Mouse (Mus musculus) spleen, postnatal 4 days (tissue): ENCODE results near the gene Ankrd63.

Experiments
- DNase-seq, 2 experiments: peaks; one replicate each; pipeline ENCODE4 v3.0.0; 2022; ENCODE audit warnings: low spot score in 2 of 2

Ankrd63 gene

GRCm38 (mm10) chr2:118703913-118704730 is at the start of gene Ankrd63:
Gene Ankrd63 (minus strand): TSS chr2:118703963.
- no peak for DNase-seq

DNA sequence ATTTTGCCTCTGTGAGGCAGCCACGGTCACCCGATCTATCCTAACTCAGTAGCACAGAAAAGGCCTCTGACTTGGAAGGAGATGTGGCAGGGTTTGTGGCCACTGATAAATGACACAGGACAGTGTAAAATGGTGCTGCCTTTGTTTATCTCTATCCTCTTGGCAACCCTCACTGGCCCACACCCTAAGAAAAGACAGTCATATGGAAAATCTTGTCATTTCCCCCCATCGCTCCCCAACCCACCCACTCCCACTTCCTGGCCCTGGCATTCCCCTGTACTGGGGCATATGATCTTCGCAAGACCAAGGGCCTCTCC is 49.0 kb upstream of the Ankrd63 start:
- DNase-seq: no peak

- no peak for DNase-seq
These were observed 48.4 kb upstream of the Ankrd63 start for GRCm38 (mm10) chr2:118751896-118752791.

DNA sequence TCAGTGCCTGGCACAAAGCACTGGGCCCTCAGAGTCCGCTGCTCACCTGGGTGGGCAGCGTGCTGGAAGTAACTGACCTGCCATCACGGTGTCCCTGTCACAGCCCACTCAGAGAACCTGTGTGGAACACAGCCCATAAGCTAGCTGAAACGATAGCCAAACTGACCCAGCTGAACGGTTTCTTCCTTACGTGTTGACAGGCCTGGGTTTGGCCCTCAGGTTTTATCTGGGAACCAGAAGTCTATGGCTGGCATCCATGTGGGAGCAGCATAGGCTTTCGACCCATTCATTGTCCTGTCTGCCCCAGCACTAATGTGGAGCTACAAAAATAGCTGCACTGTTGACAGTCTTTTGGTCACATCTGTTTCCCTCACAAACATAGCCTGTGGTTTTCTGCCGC is 46.7 kb upstream of the Ankrd63 start:
- no peak for DNase-seq

GRCm38 (mm10) chr2:118749341-118749884 is 45.6 kb upstream of the Ankrd63 start:
- DNase-seq: no peak

GRCm38 (mm10) chr2:118747301-118747960 is 43.7 kb upstream of the Ankrd63 start:
- DNase-seq: no peak

- DNase-seq: peak; percentile 48 to 81
These were observed 42.4 kb upstream of the Ankrd63 start for GRCm38 (mm10) chr2:118745915-118746901.

- peak; percentile 86 to 92 for DNase-seq
These were observed 41.6 kb upstream of the Ankrd63 start, which contains the start of gene Inafm2 for GRCm38 (mm10) chr2:118745232-118745884. Gene Inafm2 (plus strand): TSS chr2:118745758.

GRCm38 (mm10) chr2:118744621-118745020 is 40.9 kb upstream of the Ankrd63 start:
- DNase-seq: no peak

GRCm38 (mm10) chr2:118743261-118743943 is 39.6 kb upstream of the Ankrd63 start:
- no peak for DNase-seq

- DNase-seq: no peak
These were observed 37.4 kb upstream of the Ankrd63 start for GRCm38 (mm10) chr2:118741183-118741582.

GRCm38 (mm10) chr2:118740341-118740740 is 36.6 kb upstream of the Ankrd63 start:
- DNase-seq: no peak

DNA sequence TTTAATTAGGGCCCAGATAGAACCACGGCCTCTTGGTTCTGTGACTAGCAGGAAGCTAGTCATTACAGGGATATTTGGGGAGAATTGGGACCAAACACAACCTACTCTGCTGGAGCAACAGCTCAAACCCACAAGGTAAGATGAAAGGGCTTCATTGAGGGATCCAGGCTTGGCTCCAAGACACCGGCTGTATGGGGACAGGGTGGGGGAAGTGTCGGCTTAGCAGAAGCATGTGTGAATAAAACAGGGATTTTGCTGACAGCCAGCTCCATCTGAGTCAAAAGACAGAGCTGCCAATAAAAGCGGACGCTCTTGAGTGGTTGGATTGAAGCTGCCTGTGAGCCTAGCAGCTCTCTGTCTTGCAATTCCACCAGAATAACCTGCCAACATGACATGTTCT is 29.6 kb upstream of the Ankrd63 start:
- DNase-seq: no peak

DNA sequence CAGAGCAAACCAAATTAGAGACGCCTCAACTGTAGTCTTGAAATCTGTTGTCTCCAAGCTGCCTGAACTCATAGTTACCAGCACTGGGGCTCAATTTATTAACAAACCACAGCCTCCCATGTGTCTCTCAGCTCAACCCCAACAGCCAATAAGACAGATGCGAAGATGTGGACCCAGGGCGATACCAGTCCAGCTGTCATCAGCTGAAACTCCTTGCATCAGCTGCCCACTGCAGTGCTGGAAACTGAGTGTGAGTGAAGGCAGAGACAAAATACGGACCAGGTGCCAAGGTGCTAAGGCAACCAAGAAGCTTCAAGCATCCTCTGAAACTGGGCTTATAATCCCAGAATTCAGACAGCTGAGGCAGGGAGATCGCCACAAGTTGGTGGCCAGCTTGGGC is 28.2 kb upstream of the Ankrd63 start:
- no peak for DNase-seq

GRCm38 (mm10) chr2:118730622-118730915 is 26.8 kb upstream of the Ankrd63 start:
- DNase-seq: peak; percentile 67 to 82

- no peak for DNase-seq
These were observed 26.3 kb upstream of the Ankrd63 start for GRCm38 (mm10) chr2:118729816-118730621.

DNA sequence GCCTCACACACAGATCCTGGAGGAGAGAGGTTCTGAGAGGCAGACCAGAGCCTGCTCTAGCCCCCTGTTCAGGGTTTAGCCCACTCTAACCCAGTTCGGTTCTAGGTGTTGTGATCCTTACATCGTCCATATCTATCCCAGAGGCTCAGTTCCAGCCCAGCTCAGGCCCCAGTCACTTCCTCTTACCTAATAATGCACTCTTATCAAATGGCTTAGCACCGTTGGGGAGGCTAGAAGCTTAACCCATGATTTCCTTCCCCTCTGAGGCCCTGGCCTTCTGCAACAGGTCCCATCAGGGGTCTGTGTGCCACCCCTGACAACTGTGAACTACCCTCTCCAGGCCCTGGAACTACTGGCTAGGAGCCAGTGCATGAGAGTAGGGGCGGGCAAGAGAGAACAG is 25.4 kb upstream of the Ankrd63 start:
- no peak for DNase-seq

GRCm38 (mm10) chr2:118728337-118728736 is 24.6 kb upstream of the Ankrd63 start, which contains the start of gene Plcb2:
Gene Plcb2 (minus strand): TSS chr2:118728438.
- DNase-seq: peak; percentile 53 to 77

DNA sequence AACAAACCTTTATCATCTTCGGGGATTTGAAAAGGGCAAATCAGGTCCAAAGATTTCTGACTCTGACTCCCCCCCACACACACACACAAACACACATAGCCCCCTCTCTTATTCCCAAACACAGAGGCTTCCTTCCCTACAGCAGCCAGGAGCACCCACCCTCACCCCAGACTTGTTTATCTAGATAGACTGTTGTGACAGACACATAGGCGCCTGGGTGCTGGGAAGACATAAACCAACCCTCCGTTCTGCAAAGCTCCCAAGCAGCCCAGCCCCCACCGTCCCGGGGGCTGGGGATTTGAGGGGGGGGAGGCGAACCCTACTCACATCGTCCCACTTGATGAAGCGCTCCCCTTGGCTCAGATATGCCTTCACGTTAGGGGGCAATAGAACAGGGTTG is 24.1 kb upstream of the Ankrd63 start:
- no peak for DNase-seq
